Mouse (Mus musculus): Measurements from ENCODE around the gene Fnbp1l. TPM values are rescaled to one million over a fixed set of nuclear protein-coding genes. Genes with fewer than 3 reads are reported as not detected.

Gene Fnbp1l
- polyA plus RNA-seq, 1 experiment from 2014 or later: 273 TPM

- Histone ChIP-seq H3K4me3 (no peak overlapping the region), H3K9me3 (no peaks in the 10 kb centered on the region), H3K27ac (no peak overlapping the region), H3K36me3 (replicated peaks) (no peaks in the 10 kb centered on the region), H3K27me3 (replicated peaks) (no peaks in the 10 kb centered on the region), H3K4me1 (no peaks in the 10 kb centered on the region), H3K9ac (no peak overlapping the region), H3K4me2 (no peak overlapping the region)
- 92% methylated on average over 6 of the region's 6 CpGs for WGBS
- no peak for ATAC-seq (replicated peaks)
Observed at GRCm38 (mm10) chr3:122627846-122628245, 8.3 kb upstream of the Fnbp1l start.

DNA sequence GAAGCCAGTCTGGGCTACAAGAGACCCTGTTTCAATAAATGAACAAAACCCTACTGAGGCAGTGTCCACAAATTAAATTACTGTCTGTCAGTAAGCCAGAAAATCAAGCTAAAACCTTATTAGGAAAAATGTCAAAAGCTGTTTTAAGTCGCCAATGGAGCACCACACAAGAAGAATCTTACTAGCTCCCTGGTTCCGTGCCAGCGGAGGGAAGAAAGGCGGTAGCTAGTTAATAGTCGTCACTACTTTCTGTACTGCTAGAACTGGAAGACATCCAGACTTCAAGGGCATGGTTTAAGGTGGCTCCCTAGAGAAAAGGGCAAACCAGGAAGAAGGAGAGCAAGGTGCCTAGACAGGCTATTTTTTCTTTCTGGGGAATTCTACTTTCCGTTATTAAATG, 5.1 kb upstream of the Fnbp1l start:
- Histone ChIP-seq H3K4me1 (peaks cover 10% of the 10 kb centered on the region), H3K4me3 (no peak overlapping the region), H3K27me3 (replicated peaks) (no peaks in the 10 kb centered on the region), H3K27ac (no peak overlapping the region), H3K4me2 (no peak overlapping the region), H3K36me3 (replicated peaks) (no peaks in the 10 kb centered on the region), H3K9me3 (no peaks in the 10 kb centered on the region), H3K9ac (no peak overlapping the region)
- ATAC-seq (replicated peaks): no peak
- 67% methylated on average over 6 of the region's 6 CpGs for WGBS

- WGBS: under 1% methylated on average over 21 of the region's 21 CpGs
- Histone ChIP-seq H3K4me2 (peak overlapping the region; percentile 57), H3K9ac (peak overlapping the region; percentile 100), H3K27ac (peak overlapping the region; percentile 99), H3K36me3 (replicated peaks) (no peaks in the 10 kb centered on the region), H3K9me3 (no peaks in the 10 kb centered on the region), H3K4me3 (peak overlapping the region; percentile 100), H3K27me3 (replicated peaks) (no peaks in the 10 kb centered on the region), H3K4me1 (peaks cover 31% of the 10 kb centered on the region)
- peak; percentile 55 for ATAC-seq (replicated peaks)
Observed at GRCm38 (mm10) chr3:122620285-122620931, 893 bp upstream of the Fnbp1l start.

DNA sequence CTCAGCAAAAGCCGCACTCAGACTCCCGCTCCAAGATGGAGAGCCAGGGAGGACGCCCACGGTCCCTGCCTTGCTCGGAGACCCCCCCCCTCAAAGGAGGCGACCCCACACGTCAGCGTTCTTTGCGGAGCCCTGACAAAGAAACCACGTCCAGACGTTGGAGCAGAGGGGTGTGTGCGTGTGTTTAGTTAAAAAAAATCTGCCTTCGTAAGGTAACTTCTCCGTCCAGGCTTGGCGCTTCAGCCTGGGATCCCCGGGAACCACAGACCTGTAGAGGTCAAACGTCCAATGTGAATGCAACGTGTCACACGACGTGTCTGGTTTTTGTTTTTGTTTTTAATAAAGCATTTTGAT, 393 bp upstream of the Fnbp1l start:
- H3K9me3 ChIP-seq: no peaks in the 10 kb centered on the region
- peaks cover 36% of the 10 kb centered on the region for H3K4me1 ChIP-seq
- H3K27ac ChIP-seq: peak overlapping the region; percentile 99
- peak overlapping the region; percentile 100 for H3K9ac ChIP-seq
- H3K4me2 ChIP-seq: peak overlapping the region; percentile 57
- no peaks in the 10 kb centered on the region for H3K27me3 ChIP-seq (replicated peaks)
- no peaks in the 10 kb centered on the region for H3K36me3 ChIP-seq (replicated peaks)
- H3K4me3 ChIP-seq: peak overlapping the region; percentile 100
- ATAC-seq (replicated peaks): peak; percentile 82
- WGBS: under 1% methylated on average over 20 of the region's 20 CpGs

- Histone ChIP-seq H3K27me3 (replicated peaks) (no peaks in the 10 kb centered on the region), H3K4me2 (peak overlapping the region; percentile 57), H3K4me1 (peaks cover 47% of the 10 kb centered on the region), H3K36me3 (replicated peaks) (no peaks in the 10 kb centered on the region), H3K9me3 (no peaks in the 10 kb centered on the region), H3K4me3 (peak overlapping the region; percentile 100), H3K9ac (peak overlapping the region; percentile 100), H3K27ac (peak overlapping the region; percentile 99)
- WGBS: under 1% methylated on average over 30 of the region's 30 CpGs
- peak; percentile 7 for ATAC-seq (replicated peaks)
Observed at GRCm38 (mm10) chr3:122618402-122618801, 1.1 kb downstream of the Fnbp1l start.

- no peaks in the 10 kb centered on the region for H3K27me3 ChIP-seq (replicated peaks)
- no peaks in the 10 kb centered on the region for H3K9me3 ChIP-seq
- H3K36me3 ChIP-seq (replicated peaks): no peaks in the 10 kb centered on the region
- peak overlapping the region; percentile 100 for H3K9ac ChIP-seq
- no peak for ATAC-seq (replicated peaks)
- WGBS: 30% methylated on average over 9 of the region's 9 CpGs
- H3K4me3 ChIP-seq: peak overlapping the region; percentile 100
- peak overlapping the region; percentile 99 for H3K27ac ChIP-seq
- peaks cover 53% of the 10 kb centered on the region for H3K4me1 ChIP-seq
- H3K4me2 ChIP-seq: peak overlapping the region; percentile 57
Observed at GRCm38 (mm10) chr3:122617613-122618340, 1.7 kb downstream of the Fnbp1l start.

GRCm38 (mm10) chr3:122612537-122612936, 7.0 kb downstream of the Fnbp1l start:
- 73% methylated on average over 6 of the region's 6 CpGs for WGBS
- no peak for ATAC-seq (replicated peaks)
- Histone ChIP-seq H3K27me3 (replicated peaks) (no peaks in the 10 kb centered on the region), H3K9me3 (no peaks in the 10 kb centered on the region), H3K27ac (0 out of 2 replicates have a peak overlapping the region, but pooled peaks have one; percentile 11), H3K4me3 (no peak overlapping the region), H3K4me2 (no peak overlapping the region), H3K9ac (no peak overlapping the region), H3K36me3 (replicated peaks) (no peaks in the 10 kb centered on the region), H3K4me1 (peaks cover 52% of the 10 kb centered on the region)

DNA sequence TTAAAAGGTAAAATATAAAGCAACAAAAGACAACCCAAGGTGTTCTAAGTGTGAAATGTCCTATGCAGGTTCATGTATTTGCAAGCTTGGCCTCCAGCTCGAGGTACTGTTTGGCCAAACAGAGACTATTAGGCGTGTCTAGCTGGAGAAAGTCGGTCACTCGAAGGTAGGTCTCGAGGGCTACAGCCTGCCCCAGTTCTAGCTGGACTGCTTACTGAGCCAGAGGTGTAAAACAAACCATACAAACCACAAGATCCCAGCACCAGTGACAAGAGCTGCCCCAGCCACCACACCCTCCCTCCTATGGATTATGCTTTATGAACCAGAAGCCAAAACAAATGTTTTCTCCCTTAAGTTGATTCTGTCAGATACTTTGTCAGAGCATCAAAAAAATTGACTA, 7.8 kb downstream of the Fnbp1l start:
- H3K4me3 ChIP-seq: no peak overlapping the region
- peaks cover 49% of the 10 kb centered on the region for H3K4me1 ChIP-seq
- H3K9me3 ChIP-seq: no peaks in the 10 kb centered on the region
- H3K27ac ChIP-seq: no peak overlapping the region
- H3K4me2 ChIP-seq: no peak overlapping the region
- H3K9ac ChIP-seq: no peak overlapping the region
- WGBS: 86% methylated on average over 5 of the region's 5 CpGs
- 0 out of 2 replicates have a peak, but pooled peaks cover under 1% of the 10 kb centered on the region for H3K36me3 ChIP-seq (replicated peaks)
- ATAC-seq (replicated peaks): no peak
- H3K27me3 ChIP-seq (replicated peaks): no peaks in the 10 kb centered on the region

DNA sequence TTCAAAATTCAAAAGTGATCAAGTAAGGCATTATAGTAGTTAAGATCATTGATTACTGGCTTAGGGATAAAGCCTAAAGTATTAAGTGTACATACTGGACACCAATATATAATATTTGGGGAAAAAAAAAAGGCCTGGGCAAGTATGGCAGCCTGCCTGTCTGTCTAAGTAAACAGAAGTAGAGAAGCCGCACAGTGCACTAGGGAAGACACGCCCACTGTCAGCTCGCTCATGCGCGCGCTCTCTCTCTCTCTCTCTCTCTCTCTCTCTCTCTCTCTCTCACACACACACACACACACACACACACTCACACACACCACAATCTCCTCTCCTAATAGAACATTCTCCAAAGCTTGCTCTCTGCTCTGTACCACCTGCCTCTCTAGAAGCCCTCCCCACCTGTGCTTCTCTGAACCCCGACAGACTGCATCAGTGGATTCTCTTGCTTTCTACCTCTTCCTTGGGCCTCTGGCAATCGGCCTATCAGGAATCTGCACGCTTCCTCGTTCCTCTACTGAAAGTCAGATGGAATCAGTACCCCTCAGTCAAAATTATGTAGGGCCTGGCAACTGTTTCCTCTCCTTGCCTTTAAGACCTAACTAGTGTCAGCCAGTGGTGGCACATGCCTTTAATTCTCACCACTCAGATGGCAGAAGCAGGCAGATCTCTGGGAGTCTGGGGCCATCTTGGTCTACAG, 13.3 kb downstream of the Fnbp1l start:
- 73% methylated on average over 10 of the region's 10 CpGs for WGBS
- peaks cover 21% of the 10 kb centered on the region for H3K4me1 ChIP-seq
- H3K27ac ChIP-seq: no peak overlapping the region
- no peak overlapping the region for H3K4me3 ChIP-seq
- H3K36me3 ChIP-seq (replicated peaks): 0 out of 2 replicates have a peak, but pooled peaks cover 5% of the 10 kb centered on the region
- H3K27me3 ChIP-seq (replicated peaks): no peaks in the 10 kb centered on the region
- no peak; the same call in 1 of the 2 replicates for ATAC-seq (replicated peaks)
- no peaks in the 10 kb centered on the region for H3K9me3 ChIP-seq
- no peak overlapping the region for H3K4me2 ChIP-seq
- no peak overlapping the region for H3K9ac ChIP-seq

DNA sequence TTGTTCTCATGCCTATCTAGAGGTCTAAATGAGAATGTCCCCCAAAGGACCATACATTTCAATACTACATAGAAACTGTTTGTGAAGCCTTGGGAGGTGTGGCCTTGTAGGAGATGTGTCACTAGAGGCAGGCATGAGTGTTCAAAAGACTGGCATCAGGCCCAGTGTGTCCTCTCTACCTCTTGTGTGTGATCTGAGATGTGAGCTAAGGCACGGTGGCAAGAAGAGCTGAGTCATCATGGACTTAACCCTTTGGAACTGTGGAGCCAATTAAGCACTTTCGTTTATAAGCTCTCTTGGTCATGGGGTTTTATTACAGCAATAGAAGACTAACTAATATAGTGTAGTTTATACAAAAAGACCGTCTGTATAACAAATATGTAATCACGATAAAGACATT, 16.3 kb downstream of the Fnbp1l start:
- no peak overlapping the region for H3K27ac ChIP-seq
- H3K4me1 ChIP-seq: peaks cover 26% of the 10 kb centered on the region
- H3K9me3 ChIP-seq: no peaks in the 10 kb centered on the region
- no peak overlapping the region for H3K4me2 ChIP-seq
- no peak overlapping the region for H3K9ac ChIP-seq
- no peak overlapping the region for H3K4me3 ChIP-seq
- no peak for ATAC-seq (replicated peaks)
- H3K27me3 ChIP-seq (replicated peaks): no peaks in the 10 kb centered on the region
- 82% methylated on average over 4 of the region's 4 CpGs for WGBS
- 0 out of 2 replicates have a peak, but pooled peaks cover 5% of the 10 kb centered on the region for H3K36me3 ChIP-seq (replicated peaks)

GRCm38 (mm10) chr3:122602370-122602769, 17.1 kb downstream of the Fnbp1l start:
- Histone ChIP-seq H3K4me1 (peaks cover 26% of the 10 kb centered on the region), H3K4me2 (no peak overlapping the region), H3K9ac (no peak overlapping the region), H3K9me3 (no peaks in the 10 kb centered on the region), H3K36me3 (replicated peaks) (0 out of 2 replicates have a peak, but pooled peaks cover 5% of the 10 kb centered on the region), H3K27me3 (replicated peaks) (no peaks in the 10 kb centered on the region), H3K27ac (no peak overlapping the region), H3K4me3 (no peak overlapping the region)
- 91% methylated on average over 1 of the region's 1 CpGs for WGBS
- peak; percentile 11; the same call in 1 of the 2 replicates for ATAC-seq (replicated peaks)

- H3K4me2 ChIP-seq: no peak overlapping the region
- no peak overlapping the region for H3K4me3 ChIP-seq
- peaks cover 23% of the 10 kb centered on the region for H3K4me1 ChIP-seq
- WGBS: 90% methylated on average over 4 of the region's 4 CpGs
- no peaks in the 10 kb centered on the region for H3K36me3 ChIP-seq (replicated peaks)
- ATAC-seq (replicated peaks): no peak
- H3K27me3 ChIP-seq (replicated peaks): no peaks in the 10 kb centered on the region
- H3K9me3 ChIP-seq: no peaks in the 10 kb centered on the region
- H3K27ac ChIP-seq: no peak overlapping the region
- H3K9ac ChIP-seq: no peak overlapping the region
Observed at GRCm38 (mm10) chr3:122599291-122599690, 20.2 kb downstream of the Fnbp1l start.
